Mouse (Mus musculus): ENCODE data around the gene Olah. TPM values are rescaled to one million over a fixed set of nuclear protein-coding genes. Genes with fewer than 3 reads are reported as not detected.
A peak's percentile ranks its signal among the peaks of the same experiment; 100 is the strongest.

The Olah gene
- total and polyA plus RNA-seq, 3 experiments: 0.39 TPM; not detected in 2

DNA sequence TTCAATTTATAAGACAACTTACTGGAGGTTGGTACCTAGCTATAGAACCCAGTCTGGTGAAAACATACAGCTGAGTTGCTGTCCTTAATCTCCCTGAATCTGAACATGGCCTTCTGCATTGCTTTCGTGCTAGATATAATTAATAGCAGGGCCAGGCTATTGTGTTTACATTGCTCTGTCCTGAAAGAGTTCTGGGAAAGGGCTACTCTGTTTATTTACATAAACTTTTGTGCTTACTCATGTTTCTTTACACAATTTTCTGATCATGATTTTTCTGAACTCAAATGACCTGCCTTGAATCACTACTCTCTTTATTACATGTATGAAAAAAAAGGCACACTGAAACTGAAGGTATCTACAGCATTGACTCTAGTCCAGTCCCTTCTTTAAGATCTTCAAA, 18.7 kb upstream of the Olah start:
- no peak overlapping the region for H3K27ac ChIP-seq (ENCODE audit: insufficient read depth, low read depth)
- peaks cover 9% of the 10 kb centered on the region for H3K27me3 ChIP-seq (replicated peaks)
- H3K4me3 ChIP-seq (replicated peaks in 1 of 3; ENCODE audit: low read depth in 2 of 3, low read length in 2 of 3, poor library complexity in 1 of 3): no peak overlapping the region
- TF ChIP-seq HCFC1 (IDR thresholded peaks at IDR 0.05; ENCODE audit: low read depth, low read length) (no peak), CHD2 (IDR thresholded peaks at IDR 0.05; ENCODE audit: low read length) (no peak), TCF12 (IDR thresholded peaks at IDR 0.05; ENCODE audit: low read depth, low read length) (no peak), ZC3H11A (IDR thresholded peaks at IDR 0.05; ENCODE audit: low read depth, low read length) (no peak), JUN (IDR thresholded peaks at IDR 0.05; ENCODE audit: insufficient read depth, low read depth, low read length) (no peak), MAFK (IDR thresholded peaks at IDR 0.05; ENCODE audit: insufficient replicate concordance, low read length) (no peak), TBP (conservative IDR thresholded peaks at IDR 0.05; ENCODE audit: low read depth, low read length) (no peak), IRF4 (IDR thresholded peaks at IDR 0.05; ENCODE audit: low read depth, low read length) (no peak)
- peaks cover 7 to 18% of the 10 kb centered on the region in 2 experiments; a peak in 3 of 4 replicates for H3K4me1 ChIP-seq (ENCODE audit: control insufficient read depth in 1 of 2, insufficient read depth in 2 of 2)
- dilution Hi-C loops (cut with MboI; ENCODE audit: extremely low pct_ligation_motif_present, extremely low pct_unique_long_range_greater_than_20kb, low sequenced_read_pairs): no loop called here
- H3K9me3 ChIP-seq (replicated peaks; ENCODE audit: low read length): peaks cover 4% of the 10 kb centered on the region
- in situ Hi-C loops (cut with MboI; ENCODE audit: low pct_ligation_motif_present, low pct_unique_long_range_greater_than_20kb, low sequenced_read_pairs): loop anchor here (10.0 kb wide), 1 partner anchor 71 kb away; no protein-coding TSS in a partner anchor
- no peak overlapping the region for H3K9ac ChIP-seq (ENCODE audit: insufficient read depth, low read depth)
- no peak for DNase-seq (ENCODE audit: extremely low read depth)
- H3K4me2 ChIP-seq (ENCODE audit: insufficient read depth, low read depth, poor library complexity, severe bottlenecking): no peak overlapping the region
- no peaks in the 10 kb centered on the region for H3K79me2 ChIP-seq (replicated peaks; ENCODE audit: control insufficient read depth, extremely low read depth, insufficient read depth, poor library complexity, severe bottlenecking)
- H3K36me3 ChIP-seq (replicated peaks in 1 of 2; ENCODE audit: control insufficient read depth in 1 of 2, insufficient read depth in 1 of 2, low read length in 1 of 2): no peaks in the 10 kb centered on the region

- DNase-seq (ENCODE audit: extremely low read depth): peak; percentile 71
- no peak overlapping the region for H3K4me2 ChIP-seq (ENCODE audit: insufficient read depth, low read depth, poor library complexity, severe bottlenecking)
- no peaks in the 10 kb centered on the region for H3K79me2 ChIP-seq (replicated peaks; ENCODE audit: control insufficient read depth, extremely low read depth, insufficient read depth, poor library complexity, severe bottlenecking)
- dilution Hi-C loops (cut with MboI; ENCODE audit: extremely low pct_ligation_motif_present, extremely low pct_unique_long_range_greater_than_20kb, low sequenced_read_pairs): no loop called here
- H3K4me3 ChIP-seq (replicated peaks in 1 of 3; ENCODE audit: low read depth in 2 of 3, low read length in 2 of 3, poor library complexity in 1 of 3): no peak overlapping the region
- no peak overlapping the region for H3K27ac ChIP-seq (ENCODE audit: insufficient read depth, low read depth)
- H3K9ac ChIP-seq (ENCODE audit: insufficient read depth, low read depth): no peak overlapping the region
- in situ Hi-C loops (cut with MboI; ENCODE audit: low pct_ligation_motif_present, low pct_unique_long_range_greater_than_20kb, low sequenced_read_pairs): loop anchor here (10.0 kb wide), 1 partner anchor 69 kb away; no protein-coding TSS in a partner anchor
- H3K4me1 ChIP-seq (ENCODE audit: control insufficient read depth in 1 of 2, insufficient read depth in 2 of 2): peaks cover 2 to 6% of the 10 kb centered on the region in 2 experiments; a peak in 3 of 4 replicates
- H3K27me3 ChIP-seq (replicated peaks): peaks cover 9% of the 10 kb centered on the region
- H3K9me3 ChIP-seq (replicated peaks; ENCODE audit: low read length): peaks cover 4% of the 10 kb centered on the region
- TF ChIP-seq RAD21 (IDR thresholded peaks at IDR 0.05; ENCODE audit: low read depth, low read length) (peak; percentile 75), USF2 (conservative IDR thresholded peaks at IDR 0.05; ENCODE audit: low read depth, low read length) (no peak), SMC3 (IDR thresholded peaks at IDR 0.05; ENCODE audit: low read depth, low read length) (peak; percentile 65), MYC (IDR thresholded peaks at IDR 0.05; ENCODE audit: low read depth, low read length) (0 out of 2 replicates have a peak, but pooled peaks have one; percentile 15), CTCF (conservative IDR thresholded peaks at IDR 0.05 in 1 of 2, IDR thresholded peaks at IDR 0.05 in 1 of 2; ENCODE audit: low read depth in 2 of 2, low read length in 2 of 2) (peak; percentile 77 to 81), JUND (conservative IDR thresholded peaks at IDR 0.05; ENCODE audit: low read depth, low read length) (0 out of 2 replicates have a peak, but pooled peaks have one; percentile 11), MEF2A (IDR thresholded peaks at IDR 0.05; ENCODE audit: borderline replicate concordance, low read depth, low read length) (no peak), ZNF384 (IDR thresholded peaks at IDR 0.05; ENCODE audit: low read depth, low read length) (no peak), KAT2A (IDR thresholded peaks at IDR 0.05; ENCODE audit: insufficient replicate concordance, low read length) (no peak), TCF12 (IDR thresholded peaks at IDR 0.05; ENCODE audit: low read depth, low read length) (0 out of 2 replicates have a peak, but pooled peaks have one; percentile 19)
- no peaks in the 10 kb centered on the region for H3K36me3 ChIP-seq (replicated peaks in 1 of 2; ENCODE audit: control insufficient read depth in 1 of 2, insufficient read depth in 1 of 2, low read length in 1 of 2)
These were observed 17.2 kb upstream of the Olah start for GRCm38 (mm10) chr2:3414241-3414640.

All from CH12.LX (cell line).